Mouse (Mus musculus) C2C12 (cell line): ENCODE measurements around the gene Saxo1. TPM values are rescaled to one million over a fixed set of nuclear protein-coding genes. Genes with fewer than 3 reads are reported as not detected.

ENCODE experiments used
- H3K27me3 ChIP-seq: one replicate; pipeline ENCODE4 v1.6.1; 2011; ENCODE audit not compliant: control insufficient read depth, insufficient read depth, insufficient read length
- H3K36me3 ChIP-seq: one replicate; pipeline ENCODE4 v1.6.1; 2011; ENCODE audit not compliant: control insufficient read depth, insufficient read depth
- H3K4me3 ChIP-seq: one replicate; pipeline ENCODE4 v1.5.1; 2011; ENCODE audit warnings: mild to moderate bottlenecking, control low read depth; ENCODE audit not compliant: poor library complexity, insufficient read depth, severe bottlenecking
- H3K79me2 ChIP-seq: one replicate; pipeline ENCODE4 v1.6.1; 2011; ENCODE audit not compliant: control insufficient read depth, insufficient read depth
- H3K79me3 ChIP-seq: one replicate; pipeline ENCODE4 v1.6.1; 2011; ENCODE audit warnings: low read depth, control low read depth
- H3ac ChIP-seq: one replicate; pipeline ENCODE3; 2011; ENCODE audit warnings: low read depth; ENCODE audit not compliant: control insufficient read depth, insufficient read length
- CEBPB ChIP-seq: IDR thresholded peaks from one replicate; pipeline ENCODE4 v1.6.1; 2011; ENCODE audit warnings: low read depth, mild to moderate bottlenecking, control low read depth, moderate library complexity
- CTCF ChIP-seq: IDR thresholded peaks from one replicate; pipeline ENCODE4 v1.5.1; 2011; ENCODE audit not compliant: control insufficient read depth, insufficient read depth, insufficient read length
- FOSL1 ChIP-seq: IDR thresholded peaks from one replicate; pipeline ENCODE4 v1.8.0; 2011; ENCODE audit warnings: mild to moderate bottlenecking, low read length; ENCODE audit not compliant: poor library complexity, insufficient read depth, severe bottlenecking
- MAX ChIP-seq: IDR thresholded peaks from one replicate; pipeline ENCODE4 v1.6.1; 2011; ENCODE audit warnings: mild to moderate bottlenecking, control low read depth
- MYOD1 ChIP-seq: IDR thresholded peaks from one replicate; pipeline ENCODE4 v1.6.1; 2011; ENCODE audit warnings: low read depth; ENCODE audit not compliant: control insufficient read depth, insufficient read length
- MYOG ChIP-seq: IDR thresholded peaks from one replicate; pipeline ENCODE4 v1.6.1; 2011; ENCODE audit not compliant: control insufficient read depth, insufficient read length; ENCODE audit errors: extremely low read depth
- USF1 ChIP-seq: IDR thresholded peaks from one replicate; pipeline ENCODE4 v1.6.1; 2011; ENCODE audit warnings: low read depth, mild to moderate bottlenecking, control low read depth, moderate library complexity
- polyA plus RNA-seq: library from polyadenylated mRNA; unstranded; fragments of >200 nt; fragmentation: generic; extraction: Trizol; gene quantifications from one replicate; pipeline ENCODE4 v1.2.1, GENCODE M21; 2012; ENCODE audit warnings: missing spikeins

The Saxo1 gene
- polyA plus RNA-seq, 1 experiment, result not detected

DNA sequence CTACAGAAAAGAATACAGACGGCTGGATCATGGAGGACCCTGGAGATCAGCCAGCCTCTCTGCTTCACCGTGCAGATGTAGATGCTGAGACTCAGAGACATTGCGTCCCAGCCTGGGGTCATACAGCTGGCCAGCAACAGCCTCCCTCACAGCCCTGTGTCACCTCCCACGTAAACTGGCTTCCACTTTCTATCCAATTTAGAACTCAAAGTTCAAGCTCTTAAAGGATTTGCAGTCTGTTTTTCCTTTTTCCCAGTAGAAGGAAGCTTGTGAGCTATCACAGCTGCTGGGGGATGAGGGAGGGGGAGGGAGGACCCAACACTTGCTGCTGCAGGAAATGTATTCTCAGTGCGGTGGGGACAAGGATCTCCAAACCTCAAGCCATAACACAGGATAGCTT, 59.4 kb downstream of the Saxo1 start:
- Histone ChIP-seq H3K79me3 (no peaks in the 10 kb centered on the region), H3K4me3 (no peak overlapping the region)
- TF ChIP-seq USF1, result no peak
- TF ChIP-seq FOSL1, result no peak
- TF ChIP-seq MAX, result no peak
- TF ChIP-seq MYOD1, result no peak
- no peak for TF ChIP-seq CTCF
- no peak for TF ChIP-seq MYOG

DNA sequence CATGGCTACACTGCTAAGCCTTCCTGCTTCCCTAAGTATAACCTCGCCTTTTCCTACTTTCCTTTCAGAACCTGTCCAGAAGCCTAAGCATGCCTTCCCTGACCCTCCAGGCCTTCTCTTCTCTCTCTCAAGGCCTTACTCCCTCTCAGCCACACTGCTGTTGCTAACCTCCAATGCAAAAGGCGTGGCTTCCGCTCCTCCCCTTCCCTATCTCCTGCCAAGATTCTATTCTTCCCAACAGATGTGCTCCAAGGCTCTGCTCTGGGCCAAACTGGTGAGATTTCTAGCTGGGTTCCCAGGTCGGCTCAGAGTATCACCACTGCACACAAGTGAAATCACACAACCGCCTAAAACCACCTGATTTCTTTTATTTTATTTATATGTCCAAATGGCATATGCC, 69.0 kb downstream of the Saxo1 start:
- no peak overlapping the region for H3K4me3 ChIP-seq
- no peak overlapping the region for H3ac ChIP-seq
- H3K36me3 ChIP-seq, result no peaks in the 10 kb centered on the region
- no peaks in the 10 kb centered on the region for H3K27me3 ChIP-seq
- H3K79me3 ChIP-seq, result no peaks in the 10 kb centered on the region
- no peaks in the 10 kb centered on the region for H3K79me2 ChIP-seq
- TF ChIP-seq MYOG, result no peak

More for the DNA sequence above, 59.4 kb downstream of the Saxo1 start:
- Histone ChIP-seq H3K36me3 (no peaks in the 10 kb centered on the region), H3K79me2 (no peaks in the 10 kb centered on the region), H3K27me3 (no peaks in the 10 kb centered on the region), H3ac (no peak overlapping the region)

GRCm38 (mm10) chr4:86486901-86487300, 71.2 kb downstream of the Saxo1 start:
- H3K27me3 ChIP-seq, result no peaks in the 10 kb centered on the region
- H3K4me3 ChIP-seq, result no peak overlapping the region
- H3K79me2 ChIP-seq, result no peaks in the 10 kb centered on the region
- H3K36me3 ChIP-seq, result no peaks in the 10 kb centered on the region
- H3K79me3 ChIP-seq, result no peaks in the 10 kb centered on the region
- H3ac ChIP-seq, result no peak overlapping the region
- TF ChIP-seq CEBPB, result no peak
- TF ChIP-seq MAX, result no peak
- TF ChIP-seq MYOD1, result no peak
- no peak for TF ChIP-seq CTCF
- TF ChIP-seq MYOG, result no peak
- no peak for TF ChIP-seq USF1
- no peak for TF ChIP-seq FOSL1

GRCm38 (mm10) chr4:86486491-86486890, 71.6 kb downstream of the Saxo1 start:
- Histone ChIP-seq H3K36me3 (no peaks in the 10 kb centered on the region), H3K4me3 (no peak overlapping the region), H3K27me3 (no peaks in the 10 kb centered on the region), H3K79me3 (no peaks in the 10 kb centered on the region), H3ac (no peak overlapping the region), H3K79me2 (no peaks in the 10 kb centered on the region)
- TF ChIP-seq CEBPB, result no peak

GRCm38 (mm10) chr4:86485052-86485451, 73.1 kb downstream of the Saxo1 start:
- H3K27me3 ChIP-seq, result no peaks in the 10 kb centered on the region
- TF ChIP-seq USF1, result no peak
- no peak for TF ChIP-seq MYOD1
- no peaks in the 10 kb centered on the region for H3K36me3 ChIP-seq
- no peak overlapping the region for H3K4me3 ChIP-seq
- no peaks in the 10 kb centered on the region for H3K79me2 ChIP-seq
- no peak overlapping the region for H3ac ChIP-seq
- H3K79me3 ChIP-seq, result no peaks in the 10 kb centered on the region

GRCm38 (mm10) chr4:86483686-86484085, 74.4 kb downstream of the Saxo1 start:
- TF ChIP-seq CEBPB (no peak), MAX (no peak), CTCF (no peak), USF1 (no peak), MYOD1 (no peak), FOSL1 (no peak), MYOG (no peak)
- H3K79me3 ChIP-seq, result no peaks in the 10 kb centered on the region
- no peaks in the 10 kb centered on the region for H3K79me2 ChIP-seq
- no peaks in the 10 kb centered on the region for H3K36me3 ChIP-seq
- H3K27me3 ChIP-seq, result no peaks in the 10 kb centered on the region
- H3K4me3 ChIP-seq, result no peak overlapping the region
- H3ac ChIP-seq, result no peak overlapping the region

GRCm38 (mm10) chr4:86483013-86483615, 75.0 kb downstream of the Saxo1 start:
- Histone ChIP-seq H3K79me2 (no peaks in the 10 kb centered on the region), H3K27me3 (no peaks in the 10 kb centered on the region), H3K36me3 (no peaks in the 10 kb centered on the region), H3K79me3 (no peaks in the 10 kb centered on the region), H3ac (no peak overlapping the region), H3K4me3 (no peak overlapping the region)
- TF ChIP-seq CTCF, result no peak
- no peak for TF ChIP-seq MYOG
- no peak for TF ChIP-seq MAX
- TF ChIP-seq MYOD1, result no peak
- TF ChIP-seq FOSL1, result no peak
